Mouse (Mus musculus) inflammation-experienced regulatory T-cells, adult 6 months (primary cell): ENCODE results near the gene Zan. TPM values are rescaled to one million over a fixed set of nuclear protein-coding genes. Genes with fewer than 3 reads are reported as not detected.
"Not testable (repeated sequence)": the region's sequence is repeated elsewhere in the genome, so short reads cannot be mapped to it uniquely, and the experiment has no call there.

Experiments used
- ATAC-seq: one replicate; pipeline ENCODE4 v1.8.0; 2017
- polyA plus RNA-seq, 3 experiments: library from polyadenylated mRNA; unstranded; fragments of 100-300 nt; shearing (Covaris generic); gene quantifications; one replicate each; pipeline ENCODE4 v1.2.1; 2017

Zan gene
- polyA plus RNA-seq, 3 experiments from 2014 or later = 0.19 to 0.55 (median 0.24) TPM

- peak; percentile 93 for ATAC-seq
Measured at GRCm38 (mm10) chr5:137501709-137502666, 25.1 kb upstream of the Zan start, which contains the start of gene Pop7. Gene Pop7 (minus strand): TSS chr5:137502518.

GRCm38 (mm10) chr5:137500186-137500585 lies 23.3 kb upstream of the Zan start:
- ATAC-seq = no peak

- ATAC-seq = no peak
Measured at GRCm38 (mm10) chr5:137493831-137494230, 17.0 kb upstream of the Zan start.

GRCm38 (mm10) chr5:137491559-137491958 lies 14.7 kb upstream of the Zan start:
- ATAC-seq = no peak

GRCm38 (mm10) chr5:137487616-137488015 lies 10.8 kb upstream of the Zan start:
- ATAC-seq = no peak

GRCm38 (mm10) chr5:137485851-137486155 lies 8.9 kb upstream of the Zan start:
- no peak for ATAC-seq

GRCm38 (mm10) chr5:137485071-137485850 lies 8.4 kb upstream of the Zan start:
- ATAC-seq = no peak

- ATAC-seq = no peak
Measured at GRCm38 (mm10) chr5:137481897-137482296, 5.0 kb upstream of the Zan start.

GRCm38 (mm10) chr5:137481138-137481537 lies 4.3 kb upstream of the Zan start:
- no peak for ATAC-seq

- no peak for ATAC-seq
Measured at GRCm38 (mm10) chr5:137474351-137474750, 2.5 kb downstream of the Zan start.

- ATAC-seq = no peak
Measured at GRCm38 (mm10) chr5:137472252-137472904, 4.5 kb downstream of the Zan start.

- no peak for ATAC-seq
Measured at GRCm38 (mm10) chr5:137466946-137467345, 9.9 kb downstream of the Zan start.

GRCm38 (mm10) chr5:137465049-137465448 lies 11.8 kb downstream of the Zan start:
- ATAC-seq = no peak

- no peak for ATAC-seq
Measured at GRCm38 (mm10) chr5:137455866-137456591, 20.8 kb downstream of the Zan start.

- ATAC-seq = no peak
Measured at GRCm38 (mm10) chr5:137455206-137455605, 21.7 kb downstream of the Zan start.

- ATAC-seq = no peak
Measured at GRCm38 (mm10) chr5:137445536-137445935, 31.3 kb downstream of the Zan start.

- ATAC-seq = no peak
Measured at GRCm38 (mm10) chr5:137440216-137440855, 36.5 kb downstream of the Zan start.

- no peak for ATAC-seq
Measured at GRCm38 (mm10) chr5:137433889-137434288, 43.0 kb downstream of the Zan start.

- not testable (repeated sequence) for ATAC-seq
Measured at GRCm38 (mm10) chr5:137430402-137430801, 46.5 kb downstream of the Zan start.

- ATAC-seq = no peak
Measured at GRCm38 (mm10) chr5:137425648-137426047, 51.2 kb downstream of the Zan start.

- ATAC-seq = no peak
Measured at GRCm38 (mm10) chr5:137419841-137420240, 57.0 kb downstream of the Zan start.

GRCm38 (mm10) chr5:137419105-137419504 lies 57.8 kb downstream of the Zan start:
- ATAC-seq = no peak
